Mouse (Mus musculus) MEL (cell line): ENCODE measurements around the gene Atg5.

Experiments used
- CHD1 ChIP-seq: IDR thresholded peaks from 2 replicates; pipeline ENCODE4 v1.6.1; 2012; ENCODE audit warnings: low read depth, mild to moderate bottlenecking, inconsistent platforms, low read length, improper control_type of control experiment
- CTCF ChIP-seq, 3 experiments: IDR thresholded peaks in 2 of 3; conservative IDR thresholded peaks in 1 of 3; 2 replicates each; pipeline ENCODE4 v1.5.1; 2011 to 2012; ENCODE audit warnings: low read length in 3 of 3, low read depth in 2 of 3, mild to moderate bottlenecking in 2 of 3, improper control_type of control experiment in 1 of 3, inconsistent platforms in 1 of 3, mixed read lengths in 1 of 3, moderate library complexity in 1 of 3; ENCODE audit not compliant: control insufficient read depth in 1 of 3, insufficient read depth in 1 of 3, poor library complexity in 1 of 3, severe bottlenecking in 1 of 3
- EP300 ChIP-seq, 2 experiments: IDR thresholded peaks; 2 replicates each; pipeline ENCODE4 v1.6.1; 2011; ENCODE audit warnings: improper control_type of control experiment in 2 of 2, low read length in 2 of 2, low read depth in 1 of 2, mild to moderate bottlenecking in 1 of 2
- HCFC1 ChIP-seq: IDR thresholded peaks from 2 replicates; pipeline ENCODE4 v1.6.1; 2012; ENCODE audit warnings: low read depth, mild to moderate bottlenecking, inconsistent platforms, low read length, improper control_type of control experiment, moderate library complexity
- POLR2A ChIP-seq, 2 experiments: IDR thresholded peaks; 2 replicates each; pipeline ENCODE4 v1.6.1; 2011 to 2012; ENCODE audit warnings: low read length in 2 of 2, mild to moderate bottlenecking in 2 of 2, control low read depth in 1 of 2, improper control_type of control experiment in 1 of 2, low read depth in 1 of 2, moderate library complexity in 1 of 2; ENCODE audit not compliant: control insufficient read depth in 1 of 2, insufficient read depth in 1 of 2, poor library complexity in 1 of 2
- SMC3 ChIP-seq: IDR thresholded peaks from 2 replicates; pipeline ENCODE4 v1.6.1; 2011; ENCODE audit warnings: low read depth, low read length, improper control_type of control experiment
- TAL1 ChIP-seq: IDR thresholded peaks from 2 replicates; pipeline ENCODE4 v1.6.1; 2012; ENCODE audit warnings: mild to moderate bottlenecking, inconsistent platforms, low read length, moderate library complexity, mixed read lengths
- TBP ChIP-seq: IDR thresholded peaks from 2 replicates; pipeline ENCODE4 v1.8.0; 2011; ENCODE audit warnings: low read depth, low read length, improper control_type of control experiment

DNA sequence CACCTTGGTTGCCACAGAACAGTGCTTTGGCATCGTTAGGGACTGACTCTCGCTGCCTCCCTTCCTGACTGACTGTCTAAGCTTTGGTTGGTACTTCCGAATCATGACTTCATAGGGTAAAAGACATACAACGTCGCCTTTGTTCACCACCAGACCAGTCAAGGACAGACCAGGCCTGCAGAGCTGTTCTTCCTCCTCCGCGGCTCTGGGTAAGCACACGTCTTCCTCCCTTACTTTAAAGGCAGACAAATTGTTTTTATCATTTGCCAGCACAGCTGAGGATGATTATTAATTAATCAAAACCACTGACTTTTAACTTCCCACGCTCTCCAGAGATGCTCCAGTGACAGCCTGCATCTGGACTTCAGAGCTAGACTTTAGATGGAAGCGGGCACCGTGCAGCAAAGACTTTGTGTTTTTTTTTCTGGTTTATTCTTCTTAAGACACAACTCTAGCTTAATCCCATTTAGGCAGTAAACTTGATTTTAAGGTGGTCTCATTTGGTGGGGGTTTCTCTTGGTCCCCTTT lies 120.6 kb downstream of the Atg5 start:
- TF ChIP-seq HCFC1: no peak
- TF ChIP-seq CTCF (IDR thresholded peaks at IDR 0.05 in 2 of 3, conservative IDR thresholded peaks at IDR 0.05 in 1 of 3; ENCODE audit: control insufficient read depth in 1 of 3, insufficient read depth in 1 of 3, low read depth in 2 of 3, low read length in 3 of 3, poor library complexity in 1 of 3, severe bottlenecking in 1 of 3): no peak
- TF ChIP-seq TBP: no peak
- TF ChIP-seq EP300 (IDR thresholded peaks at IDR 0.05; ENCODE audit: low read depth in 1 of 2, low read length in 2 of 2): no peak
- no peak for TF ChIP-seq POLR2A (IDR thresholded peaks at IDR 0.05; ENCODE audit: control insufficient read depth in 1 of 2, insufficient read depth in 1 of 2, low read depth in 1 of 2, low read length in 2 of 2, poor library complexity in 1 of 2)
- TF ChIP-seq CHD1: no peak
- TF ChIP-seq TAL1: no peak
- TF ChIP-seq SMC3: no peak
